In the genomic region with DNA sequence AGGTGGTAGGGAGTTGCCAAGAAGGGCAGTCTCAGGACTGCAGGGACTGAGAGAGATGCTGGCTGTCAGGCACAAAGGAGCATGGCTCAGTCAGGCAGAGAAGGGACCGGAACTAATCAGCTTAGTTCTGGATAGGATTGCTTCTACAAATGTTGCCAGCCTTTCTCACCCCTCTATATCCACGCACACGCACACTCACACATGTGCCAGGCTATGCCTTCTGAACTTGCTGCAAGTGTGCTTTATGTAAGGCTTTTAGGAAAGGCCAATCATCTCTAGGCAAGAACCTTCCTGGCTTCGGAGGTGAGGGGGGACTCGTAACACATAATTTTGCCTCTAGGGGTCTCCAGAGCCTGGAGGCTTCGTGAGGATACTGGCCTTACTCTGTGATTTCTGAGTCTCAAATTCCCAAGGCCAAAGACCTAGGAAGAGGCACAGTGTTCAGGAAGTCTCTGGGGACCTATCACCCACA, we compare ENCODE assay signal across 10 mouse cellular contexts. TPM values are rescaled to one million over a fixed set of nuclear protein-coding genes. Genes with fewer than 3 reads are reported as not detected.
DNase-seq lines count a peak whose midpoint lies in the region.
"Had no signal": no experiment of that assay in that cellular context is flagged by ENCODE, and none has a peak within 500 bp of the region (broad histone marks: within the 10 kb centered on the region; RNA-seq: fewer than 3 reads in every experiment).

No protein-coding gene starts in this region.

- peak; percentile 31 to 45 for DNase-seq in cerebellum, postnatal 25 days
- DNase-seq in cerebellum, adult 9-10 months, result no peak
- DNase-seq in lung, postnatal 10 days, result peak; percentile 7
- DNase-seq in lung, postnatal 4 days, result no peak
- peak; percentile 37 for DNase-seq in mesoderm, embryonic 11.5 days (ENCODE audit: low read depth, low spot score)
- no peak for DNase-seq in gastrocnemius, adult 18-20 months (ENCODE audit: low spot score)
- DNase-seq in urinary bladder, adult 18-20 months (ENCODE audit: low spot score in 2 of 2), result no peak
- DNase-seq in urinary bladder, postnatal 25 days (ENCODE audit: low spot score), result no peak
- DNase-seq: right cerebral cortex, postnatal 4 days had no signal

RNA-seq across cellular contexts. Expression of gene Brinp2, which starts 12.8 kb away (rescaled TPM):
- total RNA-seq in gastrocnemius, adult 18-20 months (2021), result under 1 TPM; 0.11 to 0.45 TPM
- total RNA-seq: hematopoietic stem cell, adult 5-6 weeks had no signal

RNA-seq across cellular contexts. Expression of gene Astn1, which starts 18.8 kb away (rescaled TPM):
- total RNA-seq in gastrocnemius, adult 18-20 months (2021), result under 1 TPM; 0.07 to 0.25 TPM
- total RNA-seq: hematopoietic stem cell, adult 5-6 weeks had no signal

Comparison
In these comparisons a context has a peak if more than half of its experiments do, and no peak if none do; other contexts are left out.
1. DNase-seq: peak in cerebellum, postnatal 25 days (2 of 2), lung, postnatal 10 days (single experiment) and mesoderm, embryonic 11.5 days (single experiment); none in cerebellum, adult 9-10 months (single experiment), lung, postnatal 4 days (0 of 2), gastrocnemius, adult 18-20 months (single experiment), urinary bladder, adult 18-20 months (0 of 2) and urinary bladder, postnatal 25 days (single experiment).